Mouse (Mus musculus) layer of hippocampus, adult 9-10 months (tissue): Measurements from ENCODE around the gene Csmd2.
A peak's percentile ranks its signal among the peaks of the same experiment; 100 is the strongest.
"Not testable (repeated sequence)": the region's sequence is repeated elsewhere in the genome, so short reads cannot be mapped to it uniquely, and the experiment has no call there.

Source experiments
- DNase-seq: peaks from one replicate; pipeline ENCODE4 v3.0.0; 2022; ENCODE audit warnings: low spot score

Gene Csmd2

GRCm38 (mm10) chr4:128499980-128500379 lies 512.3 kb downstream of the Csmd2 start:
- no peak for DNase-seq

- no peak for DNase-seq
Observed at GRCm38 (mm10) chr4:128506878-128507277, 519.2 kb downstream of the Csmd2 start.

GRCm38 (mm10) chr4:128509885-128510284 lies 522.2 kb downstream of the Csmd2 start:
- DNase-seq, result no peak

- DNase-seq, result no peak
Observed at GRCm38 (mm10) chr4:128514496-128514895, 526.8 kb downstream of the Csmd2 start.

GRCm38 (mm10) chr4:128521276-128521675 lies 533.6 kb downstream of the Csmd2 start:
- no peak for DNase-seq

- DNase-seq, result no peak
Observed at GRCm38 (mm10) chr4:128543378-128543777, 555.7 kb downstream of the Csmd2 start.

GRCm38 (mm10) chr4:128543956-128544486 lies 556.4 kb downstream of the Csmd2 start:
- not testable (repeated sequence) for DNase-seq

- no peak for DNase-seq
Observed at GRCm38 (mm10) chr4:128550756-128551155, 563.1 kb downstream of the Csmd2 start.

- DNase-seq, result no peak
Observed at GRCm38 (mm10) chr4:128554198-128554597, 566.5 kb downstream of the Csmd2 start.

GRCm38 (mm10) chr4:128560327-128560726 lies 572.7 kb downstream of the Csmd2 start:
- DNase-seq, result no peak

GRCm38 (mm10) chr4:128575811-128576210 lies 588.2 kb downstream of the Csmd2 start:
- DNase-seq, result no peak

- DNase-seq, result no peak
Observed at GRCm38 (mm10) chr4:128579182-128579581, 591.5 kb downstream of the Csmd2 start.

GRCm38 (mm10) chr4:128593286-128593685 lies 605.6 kb downstream of the Csmd2 start:
- no peak for DNase-seq

- DNase-seq, result no peak
Observed at GRCm38 (mm10) chr4:128594062-128594461, 606.4 kb downstream of the Csmd2 start.

GRCm38 (mm10) chr4:128597801-128598560 lies 610.3 kb downstream of the Csmd2 start:
- no peak for DNase-seq

GRCm38 (mm10) chr4:128606586-128606985 lies 618.9 kb downstream of the Csmd2 start:
- no peak for DNase-seq

- no peak for DNase-seq
Observed at GRCm38 (mm10) chr4:128607661-128608060, 620.0 kb downstream of the Csmd2 start.

- DNase-seq, result no peak
Observed at GRCm38 (mm10) chr4:128609276-128609924, 621.7 kb downstream of the Csmd2 start.

- DNase-seq, result peak; percentile 96
Observed at GRCm38 (mm10) chr4:128609925-128610402, 622.3 kb downstream of the Csmd2 start, which contains the start of gene Zscan20. Zscan20 (minus strand) TSS chr4:128610098.

- no peak for DNase-seq
Observed at GRCm38 (mm10) chr4:128610706-128611105, 623.0 kb downstream of the Csmd2 start.

- not testable (repeated sequence) for DNase-seq
Observed at GRCm38 (mm10) chr4:128611726-128612125, 624.1 kb downstream of the Csmd2 start.

GRCm38 (mm10) chr4:128613326-128613725 lies 625.7 kb downstream of the Csmd2 start:
- no peak for DNase-seq

GRCm38 (mm10) chr4:128615761-128616160 lies 628.1 kb downstream of the Csmd2 start:
- DNase-seq, result no peak
